Mouse (Mus musculus): Measurements from ENCODE around the gene Apobec4. TPM values are rescaled to one million over a fixed set of nuclear protein-coding genes. Genes with fewer than 3 reads are reported as not detected.

The Apobec4 gene
- polyA plus RNA-seq, 1 experiment = not detected

- TF ChIP-seq GATA1 (IDR thresholded peaks at IDR 0.05; ENCODE audit: low read length) = no peak
Observed at GRCm38 (mm10) chr1:152791269-152791668, 40.9 kb downstream of the Apobec4 start.

GRCm38 (mm10) chr1:152792736-152793494 lies 42.6 kb downstream of the Apobec4 start:
- TF ChIP-seq GATA1 (IDR thresholded peaks at IDR 0.05; ENCODE audit: low read length) = no peak

- TF ChIP-seq GATA1 (IDR thresholded peaks at IDR 0.05; ENCODE audit: low read length) = no peak
Observed at GRCm38 (mm10) chr1:152793495-152794130, 43.3 kb downstream of the Apobec4 start.

- TF ChIP-seq GATA1 (IDR thresholded peaks at IDR 0.05; ENCODE audit: low read length) = no peak
Observed at GRCm38 (mm10) chr1:152795688-152796255, 45.4 kb downstream of the Apobec4 start.

- no peak for TF ChIP-seq GATA1 (IDR thresholded peaks at IDR 0.05; ENCODE audit: low read length)
Observed at GRCm38 (mm10) chr1:152796683-152797263, 46.4 kb downstream of the Apobec4 start.

- no peak for TF ChIP-seq GATA1 (IDR thresholded peaks at IDR 0.05; ENCODE audit: low read length)
Observed at GRCm38 (mm10) chr1:152798125-152798524, 47.8 kb downstream of the Apobec4 start.

- TF ChIP-seq GATA1 (IDR thresholded peaks at IDR 0.05; ENCODE audit: low read length) = no peak
Observed at GRCm38 (mm10) chr1:152799897-152800296, 49.5 kb downstream of the Apobec4 start, which contains the start of gene Ncf2. Ncf2 (plus strand) TSS chr1:152800194.

- no peak for TF ChIP-seq GATA1 (IDR thresholded peaks at IDR 0.05; ENCODE audit: low read length)
Observed at GRCm38 (mm10) chr1:152800633-152801176, 50.4 kb downstream of the Apobec4 start.

- TF ChIP-seq GATA1 (IDR thresholded peaks at IDR 0.05; ENCODE audit: low read length) = no peak
Observed at GRCm38 (mm10) chr1:152804907-152805306, 54.6 kb downstream of the Apobec4 start.

Other genes starting within 250 kb of the Apobec4 start
- gene Rgl1, start 15.8 kb downstream of the Apobec4 start, polyA plus RNA-seq (2012) = 0.18 and 0.21 TPM in 2 replicates
- gene Arpc5, start 16.0 kb downstream of the Apobec4 start, polyA plus RNA-seq (2012) = 214 and 329 TPM in 2 replicates
- gene Ncf2, start 49.6 kb downstream of the Apobec4 start, polyA plus RNA-seq (2012) = 0.15 and 0.23 TPM in 2 replicates
- 5.5 and 13.3 TPM in 2 replicates for gene Smg7, start 152.1 kb downstream of the Apobec4 start, polyA plus RNA-seq (2012)
- not detected in 2 replicates for gene Nmnat2, start 204.4 kb downstream of the Apobec4 start, polyA plus RNA-seq (2012)

Data from G1E-ER4 (cell line).